Mouse (Mus musculus): Measurements from ENCODE around the gene Tbk1. TPM values are rescaled to one million over a fixed set of nuclear protein-coding genes. Genes with fewer than 3 reads are reported as not detected.

The Tbk1 gene
- polyA plus RNA-seq, 1 experiment from 2014 or later = 34.0 TPM

GRCm38 (mm10) chr10:121534995-121535394 lies 51.6 kb downstream of the Tbk1 start:
- Histone ChIP-seq H3K27ac (ENCODE audit: low read depth, low read length) (no peak overlapping the region), H3K9ac (ENCODE audit: low read length) (no peak overlapping the region), H3K4me1 (ENCODE audit: control insufficient read depth, insufficient read depth, low read length) (0 out of 2 replicates have a peak, but pooled peaks cover 2% of the 10 kb centered on the region), H3K9me3 (ENCODE audit: control insufficient read depth, low read length) (no peaks in the 10 kb centered on the region), H3K4me2 (no peak overlapping the region), H3K27me3 (ENCODE audit: control insufficient read depth, insufficient read depth, low read length) (no peaks in the 10 kb centered on the region), H3K4me3 (ENCODE audit: low read depth, low read length) (no peak overlapping the region), H3K36me3 (ENCODE audit: control insufficient read depth, insufficient read depth, low read length) (no peaks in the 10 kb centered on the region)
- ATAC-seq (ENCODE audit: low FRiP score) (no peak), DNase-seq (ENCODE audit: low spot score, missing footprints) (no peak)
- 79% methylated on average over 4 of the region's 4 CpGs for WGBS

DNA sequence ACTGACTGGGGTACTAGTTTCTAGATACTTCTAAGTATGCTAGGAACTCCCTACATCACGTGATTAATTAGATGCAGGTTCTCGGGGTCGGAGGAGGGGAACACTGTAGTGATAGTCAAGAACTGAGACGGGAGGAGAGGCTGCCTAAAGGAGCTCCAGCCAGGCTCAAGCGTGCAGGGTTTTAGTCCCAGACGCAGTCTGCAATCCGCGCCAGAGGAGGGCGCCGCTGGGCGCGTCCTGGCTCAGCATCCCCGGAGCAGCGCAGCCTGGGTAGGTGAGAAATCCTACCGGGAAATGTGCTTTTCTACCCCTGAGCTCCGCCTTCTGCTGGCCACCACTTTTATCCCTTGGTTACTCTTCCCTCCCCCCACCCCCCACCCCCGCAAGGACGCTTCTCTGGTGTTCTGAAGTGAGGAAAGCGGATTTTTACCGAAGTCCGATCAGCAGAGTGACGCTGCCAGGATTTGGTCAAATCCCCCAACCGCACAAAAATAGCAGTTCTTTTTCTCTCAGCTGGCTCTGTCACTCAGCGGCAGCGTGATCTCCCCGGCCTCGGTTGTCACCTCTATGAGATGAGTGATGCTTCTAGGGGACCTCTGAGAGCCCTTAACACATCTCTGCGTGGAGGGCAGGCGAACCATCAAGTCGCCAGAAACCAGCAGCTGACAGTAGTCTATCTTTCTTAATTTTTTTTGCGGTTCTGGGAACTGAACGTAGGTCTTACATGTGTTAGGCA lies 53.3 kb downstream of the Tbk1 start:
- Histone ChIP-seq H3K4me3 (ENCODE audit: low read depth, low read length) (peak overlapping the region; percentile 22; the same call in 1 of the 2 replicates), H3K9ac (ENCODE audit: low read length) (peak overlapping the region; percentile 54), H3K36me3 (ENCODE audit: control insufficient read depth, insufficient read depth, low read length) (no peaks in the 10 kb centered on the region), H3K4me1 (ENCODE audit: control insufficient read depth, insufficient read depth, low read length) (0 out of 2 replicates have a peak, but pooled peaks cover 2% of the 10 kb centered on the region), H3K9me3 (ENCODE audit: control insufficient read depth, low read length) (no peaks in the 10 kb centered on the region; the same call in 1 of the 2 replicates), H3K27ac (ENCODE audit: low read depth, low read length) (no peak overlapping the region), H3K27me3 (ENCODE audit: control insufficient read depth, insufficient read depth, low read length) (no peaks in the 10 kb centered on the region), H3K4me2 (peak overlapping the region; percentile 51)
- DNase-seq (ENCODE audit: low spot score, missing footprints) = peak; percentile 93
- peak; percentile 70 for ATAC-seq (ENCODE audit: low FRiP score)
- 15% methylated on average over 32 of the region's 32 CpGs for WGBS

GRCm38 (mm10) chr10:121531541-121531940 lies 55.0 kb downstream of the Tbk1 start:
- H3K4me2 ChIP-seq = no peak overlapping the region
- no peaks in the 10 kb centered on the region for H3K36me3 ChIP-seq (ENCODE audit: control insufficient read depth, insufficient read depth, low read length)
- H3K4me1 ChIP-seq (ENCODE audit: control insufficient read depth, insufficient read depth, low read length) = 0 out of 2 replicates have a peak, but pooled peaks cover 2% of the 10 kb centered on the region
- no peak overlapping the region for H3K9ac ChIP-seq (ENCODE audit: low read length)
- H3K27me3 ChIP-seq (ENCODE audit: control insufficient read depth, insufficient read depth, low read length) = no peaks in the 10 kb centered on the region
- 89% methylated on average over 5 of the region's 5 CpGs for WGBS
- no peaks in the 10 kb centered on the region; the same call in 1 of the 2 replicates for H3K9me3 ChIP-seq (ENCODE audit: control insufficient read depth, low read length)
- H3K27ac ChIP-seq (ENCODE audit: low read depth, low read length) = no peak overlapping the region
- DNase-seq (ENCODE audit: low spot score, missing footprints) = no peak
- no peak overlapping the region for H3K4me3 ChIP-seq (ENCODE audit: low read depth, low read length)
- ATAC-seq (ENCODE audit: low FRiP score) = no peak

DNA sequence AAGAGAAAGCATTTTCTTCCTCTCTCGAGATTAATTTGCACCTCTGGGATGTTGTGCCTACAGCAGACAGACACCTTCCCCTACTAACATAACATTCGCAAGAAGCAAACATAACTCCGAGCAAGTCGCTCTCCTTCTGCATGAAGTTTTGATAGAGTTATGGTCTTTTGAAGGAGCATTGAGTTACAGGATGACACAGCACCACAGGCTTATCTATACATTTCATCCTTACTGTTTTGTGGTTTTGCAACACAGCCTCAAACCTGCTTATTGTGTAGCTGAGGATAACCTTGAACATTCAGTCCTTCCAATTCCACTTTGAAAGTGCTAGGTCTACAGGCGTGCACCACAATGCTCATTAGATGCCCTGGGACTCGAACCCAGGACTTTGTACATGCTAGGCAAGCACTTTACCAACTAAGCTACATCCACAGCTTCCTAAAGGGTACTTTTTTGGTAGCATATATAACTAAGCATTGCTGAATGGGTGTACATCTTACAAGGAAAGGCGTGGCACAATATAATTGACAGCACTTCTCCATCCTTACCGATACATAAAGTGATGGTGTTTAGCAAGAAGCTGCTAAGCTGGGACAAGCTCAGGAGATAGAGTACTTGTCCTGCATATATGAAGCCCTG lies 56.1 kb downstream of the Tbk1 start:
- Histone ChIP-seq H3K4me1 (ENCODE audit: control insufficient read depth, insufficient read depth, low read length) (0 out of 2 replicates have a peak, but pooled peaks cover 2% of the 10 kb centered on the region), H3K36me3 (ENCODE audit: control insufficient read depth, insufficient read depth, low read length) (no peaks in the 10 kb centered on the region), H3K9ac (ENCODE audit: low read length) (no peak overlapping the region), H3K4me2 (no peak overlapping the region), H3K4me3 (ENCODE audit: low read depth, low read length) (no peak overlapping the region), H3K9me3 (ENCODE audit: control insufficient read depth, low read length) (no peaks in the 10 kb centered on the region; the same call in 1 of the 2 replicates), H3K27ac (ENCODE audit: low read depth, low read length) (no peak overlapping the region), H3K27me3 (ENCODE audit: control insufficient read depth, insufficient read depth, low read length) (no peaks in the 10 kb centered on the region)
- WGBS = 88% methylated on average over 8 of the region's 8 CpGs
- ATAC-seq (ENCODE audit: low FRiP score) = no peak
- peak; percentile 44 for DNase-seq (ENCODE audit: low spot score, missing footprints)

DNA sequence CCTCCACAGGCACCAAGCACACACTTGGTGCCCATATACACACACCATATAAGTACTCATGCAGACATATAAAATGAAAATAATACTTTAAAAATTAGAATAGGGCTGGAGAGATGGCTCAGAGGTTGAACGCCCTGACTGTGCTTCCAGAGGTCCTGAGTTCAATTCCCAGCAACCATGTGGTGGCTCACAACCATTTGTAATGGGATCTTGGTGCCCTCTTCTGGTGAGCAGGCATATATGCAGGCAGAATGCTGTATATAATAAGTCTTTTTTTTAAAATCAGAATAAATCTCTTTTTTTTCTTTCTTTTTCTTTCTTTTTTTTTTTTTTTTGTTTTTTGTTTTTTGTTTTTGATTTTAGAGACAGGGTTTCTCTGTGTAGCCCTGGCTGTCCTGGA lies 57.3 kb downstream of the Tbk1 start:
- Histone ChIP-seq H3K4me1 (ENCODE audit: control insufficient read depth, insufficient read depth, low read length) (0 out of 2 replicates have a peak, but pooled peaks cover 2% of the 10 kb centered on the region), H3K4me2 (no peak overlapping the region), H3K27ac (ENCODE audit: low read depth, low read length) (no peak overlapping the region), H3K36me3 (ENCODE audit: control insufficient read depth, insufficient read depth, low read length) (no peaks in the 10 kb centered on the region), H3K27me3 (ENCODE audit: control insufficient read depth, insufficient read depth, low read length) (no peaks in the 10 kb centered on the region), H3K4me3 (ENCODE audit: low read depth, low read length) (no peak overlapping the region), H3K9me3 (ENCODE audit: control insufficient read depth, low read length) (no peaks in the 10 kb centered on the region; the same call in 1 of the 2 replicates), H3K9ac (ENCODE audit: low read length) (no peak overlapping the region)
- DNase-seq (ENCODE audit: low spot score, missing footprints) (peak; percentile 53), ATAC-seq (ENCODE audit: low FRiP score) (no peak)
- whole genome bisulfite sequencing = 97% methylated on average over 1 of the region's 1 CpGs

DNA sequence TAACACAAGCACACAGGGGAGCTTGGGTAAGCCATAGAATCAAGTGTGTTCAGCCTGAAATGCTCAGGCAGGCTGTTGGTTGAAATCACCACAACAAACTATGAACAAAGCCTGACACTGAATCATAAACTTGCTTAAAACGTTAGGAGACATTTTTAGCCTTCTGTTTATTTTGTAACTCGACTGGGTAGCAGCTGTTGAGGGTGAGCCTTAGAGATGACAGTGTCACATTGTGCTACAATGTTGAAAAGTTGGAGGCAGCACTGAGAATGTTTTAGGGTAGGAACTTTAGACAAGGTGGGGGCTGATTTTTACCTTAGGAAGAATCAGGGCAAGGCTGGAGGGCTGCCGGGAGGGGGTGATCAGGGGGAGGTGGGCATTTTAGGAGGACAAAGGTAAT lies 58.1 kb downstream of the Tbk1 start:
- no peak for ATAC-seq (ENCODE audit: low FRiP score)
- H3K27me3 ChIP-seq (ENCODE audit: control insufficient read depth, insufficient read depth, low read length) = no peaks in the 10 kb centered on the region

GRCm38 (mm10) chr10:121527114-121527513 lies 59.5 kb downstream of the Tbk1 start:
- H3K4me2 ChIP-seq = no peak overlapping the region
- H3K27me3 ChIP-seq (ENCODE audit: control insufficient read depth, insufficient read depth, low read length) = no peaks in the 10 kb centered on the region
- no peak for ATAC-seq (ENCODE audit: low FRiP score)
- WGBS = 88% methylated on average over 6 of the region's 6 CpGs
- H3K36me3 ChIP-seq (ENCODE audit: control insufficient read depth, insufficient read depth, low read length) = no peaks in the 10 kb centered on the region
- peak; percentile 33 for DNase-seq (ENCODE audit: low spot score, missing footprints)
- no peak overlapping the region for H3K27ac ChIP-seq (ENCODE audit: low read depth, low read length)
- no peak overlapping the region for H3K4me3 ChIP-seq (ENCODE audit: low read depth, low read length)
- no peak overlapping the region for H3K9ac ChIP-seq (ENCODE audit: low read length)
- no peaks in the 10 kb centered on the region for H3K4me1 ChIP-seq (ENCODE audit: control insufficient read depth, insufficient read depth, low read length)
- H3K9me3 ChIP-seq (ENCODE audit: control insufficient read depth, low read length) = no peaks in the 10 kb centered on the region; the same call in 1 of the 2 replicates

More for the DNA sequence above, 58.1 kb downstream of the Tbk1 start:
- Histone ChIP-seq H3K9me3 (ENCODE audit: control insufficient read depth, low read length) (no peaks in the 10 kb centered on the region; the same call in 1 of the 2 replicates), H3K4me3 (ENCODE audit: low read depth, low read length) (no peak overlapping the region), H3K4me2 (no peak overlapping the region), H3K36me3 (ENCODE audit: control insufficient read depth, insufficient read depth, low read length) (no peaks in the 10 kb centered on the region), H3K9ac (ENCODE audit: low read length) (no peak overlapping the region), H3K4me1 (ENCODE audit: control insufficient read depth, insufficient read depth, low read length) (0 out of 2 replicates have a peak, but pooled peaks cover 1% of the 10 kb centered on the region), H3K27ac (ENCODE audit: low read depth, low read length) (no peak overlapping the region)
- no peak for DNase-seq (ENCODE audit: low spot score, missing footprints)
- 86% methylated on average over 3 of the region's 3 CpGs for WGBS

DNA sequence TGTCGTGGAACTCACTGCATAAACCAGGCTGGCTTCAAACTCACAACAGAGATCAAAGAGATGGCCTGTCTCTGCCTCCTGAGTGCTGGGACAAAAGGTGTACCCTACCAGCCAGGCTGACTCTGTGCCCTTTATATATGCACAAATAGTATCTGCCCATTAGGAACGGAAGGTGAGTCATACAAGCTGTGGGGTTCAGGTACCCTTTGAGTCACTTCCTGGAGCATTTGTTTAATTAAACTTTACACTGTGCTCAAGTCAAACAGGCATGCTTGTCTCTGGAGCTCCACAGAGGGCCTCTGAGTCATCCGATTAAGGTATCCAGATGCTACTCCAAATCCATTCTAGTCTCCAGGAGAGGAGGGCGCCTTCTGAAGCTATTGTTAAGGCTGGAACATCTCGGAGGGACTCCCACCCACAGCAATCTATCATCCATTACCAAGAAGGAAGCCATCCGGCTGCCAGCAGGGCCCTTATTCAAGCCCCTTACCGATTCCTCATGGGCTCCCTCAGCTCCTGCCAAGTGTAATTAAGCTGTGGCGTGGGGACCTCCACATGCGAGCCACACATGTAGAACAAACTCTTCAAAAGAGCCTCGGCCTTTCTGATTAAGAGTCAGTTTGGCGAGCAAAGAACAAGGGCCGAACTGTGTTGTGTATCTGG lies 65.5 kb downstream of the Tbk1 start:
- Histone ChIP-seq H3K27me3 (ENCODE audit: control insufficient read depth, insufficient read depth, low read length) (no peaks in the 10 kb centered on the region), H3K4me1 (ENCODE audit: control insufficient read depth, insufficient read depth, low read length) (no peaks in the 10 kb centered on the region), H3K4me3 (ENCODE audit: low read depth, low read length) (no peak overlapping the region), H3K36me3 (ENCODE audit: control insufficient read depth, insufficient read depth, low read length) (no peaks in the 10 kb centered on the region), H3K4me2 (no peak overlapping the region), H3K9me3 (ENCODE audit: control insufficient read depth, low read length) (no peaks in the 10 kb centered on the region), H3K9ac (ENCODE audit: low read length) (no peak overlapping the region), H3K27ac (ENCODE audit: low read depth, low read length) (no peak overlapping the region)
- no peak for ATAC-seq (ENCODE audit: low FRiP score)
- DNase-seq (ENCODE audit: low spot score, missing footprints) = peak; percentile 80
- WGBS = 28% methylated on average over 12 of the region's 12 CpGs

DNA sequence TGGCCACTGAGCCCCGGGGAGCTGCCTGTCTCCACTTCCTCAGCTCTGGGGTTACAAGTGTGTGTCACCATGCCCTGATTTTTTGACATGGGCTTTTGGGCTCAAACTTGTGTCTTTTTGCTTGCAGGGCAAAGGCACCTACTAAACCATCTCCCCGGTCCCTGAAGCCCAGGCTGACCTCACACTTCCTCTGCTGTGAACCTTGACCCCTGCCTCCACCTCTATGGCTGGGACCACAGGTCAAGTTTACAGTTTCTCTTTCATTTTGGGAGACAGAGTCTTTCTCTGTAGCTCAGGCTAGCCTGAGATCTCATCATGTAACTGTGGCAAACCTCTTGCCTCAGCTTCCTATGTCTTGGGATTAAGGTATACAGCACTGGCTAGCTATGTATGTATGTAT lies 66.9 kb downstream of the Tbk1 start:
- DNase-seq (ENCODE audit: low spot score, missing footprints) (peak; percentile 72), ATAC-seq (ENCODE audit: low FRiP score) (no peak)
- Histone ChIP-seq H3K9ac (ENCODE audit: low read length) (no peak overlapping the region), H3K4me1 (ENCODE audit: control insufficient read depth, insufficient read depth, low read length) (no peaks in the 10 kb centered on the region), H3K36me3 (ENCODE audit: control insufficient read depth, insufficient read depth, low read length) (no peaks in the 10 kb centered on the region), H3K27me3 (ENCODE audit: control insufficient read depth, insufficient read depth, low read length) (no peaks in the 10 kb centered on the region), H3K27ac (ENCODE audit: low read depth, low read length) (no peak overlapping the region), H3K4me2 (no peak overlapping the region), H3K4me3 (ENCODE audit: low read depth, low read length) (no peak overlapping the region), H3K9me3 (ENCODE audit: control insufficient read depth, low read length) (no peaks in the 10 kb centered on the region)
- 72% methylated on average over 2 of the region's 2 CpGs for WGBS
